Mouse (Mus musculus): ENCODE results near the gene Gpc1. TPM values are rescaled to one million over a fixed set of nuclear protein-coding genes. Genes with fewer than 3 reads are reported as not detected.

Gpc1 gene
- 3.7 and 4.1 TPM in 2 replicates for polyA plus RNA-seq (2012; ENCODE audit: low replicate concordance)

DNA sequence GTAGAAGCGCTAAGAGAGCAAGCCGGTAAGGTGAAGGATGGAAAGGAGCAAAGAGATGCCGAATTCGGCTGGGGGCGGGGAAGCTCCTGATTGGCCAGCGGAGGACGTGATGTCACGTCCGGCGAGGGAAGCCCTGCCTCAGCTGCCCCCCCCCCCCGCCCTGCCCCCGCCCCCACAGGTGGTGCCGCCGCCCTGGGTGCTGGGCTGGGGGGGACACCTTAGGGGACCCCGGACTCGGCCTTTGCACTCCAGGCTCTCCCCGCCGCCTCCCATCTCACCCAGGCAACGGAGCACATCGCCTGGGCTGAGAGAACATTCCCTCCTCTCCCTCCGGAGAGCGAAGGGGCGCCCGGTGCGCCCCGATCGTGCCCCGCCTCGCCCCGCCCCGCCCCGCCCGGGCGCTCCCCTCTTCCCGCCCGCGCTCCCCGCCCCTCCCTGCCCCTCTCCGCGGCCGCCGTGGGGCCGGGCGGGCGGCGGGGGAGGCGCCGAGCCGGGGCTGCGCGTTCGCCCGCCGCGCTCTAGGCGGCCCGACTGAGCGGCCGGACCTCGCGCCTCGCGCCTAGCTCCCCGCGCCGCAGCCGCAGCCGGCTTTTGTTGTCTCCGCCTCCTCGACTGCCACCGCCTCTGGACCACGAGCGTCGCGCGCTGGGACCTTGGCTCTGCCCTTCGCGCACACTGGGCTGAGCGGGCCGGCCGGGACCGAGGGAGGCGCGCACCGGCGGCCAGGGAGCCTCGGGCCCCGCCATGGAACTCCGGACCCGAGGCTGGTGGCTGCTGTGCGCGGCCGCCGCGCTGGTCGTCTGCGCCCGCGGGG, at the start of gene Gpc1:
Gene Gpc1 (plus strand): TSS at position 458 of the 814 bp plus-strand sequence.

DNA sequence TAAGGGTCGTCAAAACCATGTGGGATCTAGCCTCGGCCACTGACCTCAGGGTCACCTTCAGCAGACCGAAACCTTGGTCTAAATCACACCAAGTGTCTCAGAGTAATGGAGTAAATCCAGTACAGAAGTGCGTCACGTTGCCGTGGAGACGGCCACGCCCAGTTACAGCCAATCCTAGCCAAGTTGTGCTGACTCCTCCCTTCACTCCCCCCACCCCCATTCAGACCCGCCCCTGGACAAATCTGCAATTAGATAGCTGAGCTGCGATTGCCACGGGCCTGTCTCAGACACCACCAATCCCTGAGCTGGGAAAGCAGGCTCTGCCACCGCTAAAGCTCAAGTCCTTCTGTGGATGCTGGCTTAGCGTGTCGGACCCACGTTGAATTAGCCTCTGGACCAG, 71.3 kb downstream of the Gpc1 start, which contains the start of gene Ankmy1:
Gene Ankmy1 (minus strand): TSS at position 121 of the 400 bp plus-strand sequence.

DNA sequence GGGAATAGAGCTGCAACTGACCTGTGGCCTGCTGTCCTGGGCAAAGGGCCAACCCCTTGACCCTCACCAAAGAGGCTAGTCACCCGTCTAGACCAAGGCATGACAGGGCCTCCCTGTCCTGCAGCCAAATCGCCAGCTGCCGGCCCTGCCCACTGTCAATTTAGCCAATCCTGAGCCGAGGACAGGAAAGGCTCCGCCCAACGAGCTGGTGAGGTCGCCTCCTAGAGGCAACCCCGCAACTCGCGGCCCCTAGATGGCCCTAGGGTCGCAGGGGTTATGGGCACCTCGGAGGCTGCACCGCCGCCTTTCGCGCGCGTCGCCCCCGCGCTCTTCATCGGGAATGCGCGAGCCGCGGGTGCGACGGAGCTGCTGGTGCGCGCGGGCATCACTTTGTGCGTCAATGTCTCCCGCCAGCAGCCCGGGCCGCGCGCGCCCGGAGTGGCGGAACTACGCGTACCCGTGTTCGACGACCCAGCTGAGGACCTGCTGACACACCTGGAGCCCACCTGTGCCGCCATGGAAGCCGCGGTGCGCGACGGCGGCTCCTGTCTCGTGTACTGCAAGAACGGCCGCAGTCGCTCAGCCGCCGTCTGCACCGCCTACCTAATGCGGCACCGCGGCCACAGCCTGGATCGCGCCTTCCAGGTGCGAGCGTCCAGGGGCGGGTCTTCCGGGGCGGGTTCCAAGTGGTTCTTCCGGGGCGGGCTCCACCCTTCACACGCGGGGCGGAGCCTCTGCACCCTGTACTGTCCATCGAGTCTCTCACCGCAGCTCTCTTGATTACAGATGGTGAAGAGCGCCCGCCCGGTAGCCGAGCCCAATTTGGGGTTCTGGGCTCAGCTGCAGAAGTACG, 75.6 kb downstream of the Gpc1 start, which contains the start of gene Dusp28:
Gene Dusp28 (plus strand): TSS at position 203 of the 853 bp plus-strand sequence.

Other genes with a start within 250 kb of the Gpc1 start
- gene Olfr1412, start 245.9 kb upstream of the Gpc1 start, polyA plus RNA-seq (2012; ENCODE audit: low replicate concordance), result not detected in 2 replicates
- 0.32 TPM in 1 of 2 replicates, not detected in the other for gene Olfr1411, start 237.2 kb upstream of the Gpc1 start, polyA plus RNA-seq (2012; ENCODE audit: low replicate concordance)
- not detected in 2 replicates for gene Olfr1410, start 225.9 kb upstream of the Gpc1 start, polyA plus RNA-seq (2012; ENCODE audit: low replicate concordance)
- gene Olfr12, start 213.9 kb upstream of the Gpc1 start, polyA plus RNA-seq (2012; ENCODE audit: low replicate concordance), result not detected in 2 replicates
- 20.3 and 30.2 TPM in 2 replicates for gene Cops9, start 189.7 kb upstream of the Gpc1 start, polyA plus RNA-seq (2012; ENCODE audit: low replicate concordance)
- not detected in 2 replicates for gene Otos, start 182.8 kb upstream of the Gpc1 start, polyA plus RNA-seq (2012; ENCODE audit: low replicate concordance)
- gene Ankmy1, start 71.3 kb downstream of the Gpc1 start, polyA plus RNA-seq (2012; ENCODE audit: low replicate concordance), result 0.07 TPM in 1 of 2 replicates, not detected in the other
- 6.7 and 13.6 TPM in 2 replicates for gene Dusp28, start 75.3 kb downstream of the Gpc1 start, polyA plus RNA-seq (2012; ENCODE audit: low replicate concordance)
- 177 and 193 TPM in 2 replicates for gene Rnpepl1, start 79.1 kb downstream of the Gpc1 start, polyA plus RNA-seq (2012; ENCODE audit: low replicate concordance)
- 20.1 and 32.2 TPM in 2 replicates for gene Capn10, start 102.7 kb downstream of the Gpc1 start, polyA plus RNA-seq (2012; ENCODE audit: low replicate concordance)
- gene Gpr35, start 119.2 kb downstream of the Gpc1 start, polyA plus RNA-seq (2012; ENCODE audit: low replicate concordance), result 1.0 and 2.8 TPM in 2 replicates
- gene Aqp12, start 174.7 kb downstream of the Gpc1 start, polyA plus RNA-seq (2012; ENCODE audit: low replicate concordance), result 0.16 TPM in 1 of 2 replicates, not detected in the other